Mouse (Mus musculus) thymus, postnatal 4 days (tissue): ENCODE data around the gene Eif1.
A peak's percentile ranks its signal among the peaks of the same experiment; 100 is the strongest.
"Not testable (repeated sequence)": the region's sequence is repeated elsewhere in the genome, so short reads cannot be mapped to it uniquely, and the experiment has no call there.

Experiments
- DNase-seq: peaks from one replicate; pipeline ENCODE4 v3.0.0; 2021

The Eif1 gene

GRCm38 (mm10) chr11:100319492-100320171, at the start of gene Eif1:
Eif1 (plus strand) TSS chr11:100319885.
- DNase-seq = peak; percentile 100

- no peak for DNase-seq
Observed at GRCm38 (mm10) chr11:100271878-100272277, 47.8 kb upstream of the Eif1 start.

- no peak for DNase-seq
Observed at GRCm38 (mm10) chr11:100274719-100275118, 45.0 kb upstream of the Eif1 start.

- no peak for DNase-seq
Observed at GRCm38 (mm10) chr11:100275466-100275865, 44.2 kb upstream of the Eif1 start.

- no peak for DNase-seq
Observed at GRCm38 (mm10) chr11:100277726-100278480, 41.8 kb upstream of the Eif1 start.

GRCm38 (mm10) chr11:100278759-100279158, 40.9 kb upstream of the Eif1 start:
- DNase-seq = no peak

- DNase-seq = peak; percentile 89
Observed at GRCm38 (mm10) chr11:100281596-100282544, 37.8 kb upstream of the Eif1 start.

GRCm38 (mm10) chr11:100282549-100282948, 37.1 kb upstream of the Eif1 start:
- DNase-seq = peak; percentile 92

- DNase-seq = no peak
Observed at GRCm38 (mm10) chr11:100284988-100285387, 34.7 kb upstream of the Eif1 start.

GRCm38 (mm10) chr11:100287024-100287423, 32.7 kb upstream of the Eif1 start:
- DNase-seq = no peak

- DNase-seq = no peak
Observed at GRCm38 (mm10) chr11:100288942-100289341, 30.7 kb upstream of the Eif1 start.

GRCm38 (mm10) chr11:100290235-100290634, 29.4 kb upstream of the Eif1 start:
- DNase-seq = no peak

- no peak for DNase-seq
Observed at GRCm38 (mm10) chr11:100292884-100293283, 26.8 kb upstream of the Eif1 start.

- DNase-seq = peak; percentile 94
Observed at GRCm38 (mm10) chr11:100295308-100295707, 24.4 kb upstream of the Eif1 start.

- peak; percentile 71 for DNase-seq
Observed at GRCm38 (mm10) chr11:100297801-100298200, 21.9 kb upstream of the Eif1 start.

GRCm38 (mm10) chr11:100298274-100299036, 21.2 kb upstream of the Eif1 start:
- DNase-seq = peak; percentile 93

GRCm38 (mm10) chr11:100300293-100300692, 19.4 kb upstream of the Eif1 start:
- peak; percentile 86 for DNase-seq

- DNase-seq = no peak
Observed at GRCm38 (mm10) chr11:100301292-100301691, 18.4 kb upstream of the Eif1 start.

GRCm38 (mm10) chr11:100307900-100308299, 11.8 kb upstream of the Eif1 start:
- no peak for DNase-seq

GRCm38 (mm10) chr11:100308672-100309071, 11.0 kb upstream of the Eif1 start:
- DNase-seq = not testable (repeated sequence)

- no peak for DNase-seq
Observed at GRCm38 (mm10) chr11:100311656-100312055, 8.0 kb upstream of the Eif1 start.

- no peak for DNase-seq
Observed at GRCm38 (mm10) chr11:100312096-100312679, 7.5 kb upstream of the Eif1 start.
